Mouse (Mus musculus) B cell, adult 67 days (primary cell): ENCODE results near the gene Ascl3. TPM values are rescaled to one million over a fixed set of nuclear protein-coding genes. Genes with fewer than 3 reads are reported as not detected.

ENCODE experiments used
- total RNA-seq, 2 experiments: library from RNA; stranded (reverse); gene quantifications; 4 replicates each; pipeline ENCODE4 v1.2.4; 2023

Gene Ascl3
- total RNA-seq: not detected

DNA sequence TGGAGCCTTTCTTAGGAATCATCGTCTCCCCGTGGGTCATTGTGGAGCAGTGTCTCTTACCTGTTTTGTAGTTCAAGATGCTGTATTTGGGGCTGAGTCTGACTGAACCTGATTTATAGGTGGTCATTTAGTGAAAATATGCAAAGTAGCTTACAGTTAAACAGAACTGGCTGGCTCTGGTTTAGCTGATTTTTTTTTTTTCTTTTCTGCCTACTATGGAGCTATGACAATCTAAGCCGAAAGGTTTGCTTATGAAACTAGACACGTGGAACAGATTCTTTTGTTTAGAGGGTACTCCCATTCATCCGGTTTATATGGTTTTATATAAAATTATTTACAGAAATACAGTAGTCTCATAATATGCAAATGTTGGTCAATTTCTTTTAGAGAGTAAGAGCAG, at the start of gene Ascl3:
TSS of gene Ascl3 (minus strand) at position 101 of the 400 bp plus-strand sequence.

DNA sequence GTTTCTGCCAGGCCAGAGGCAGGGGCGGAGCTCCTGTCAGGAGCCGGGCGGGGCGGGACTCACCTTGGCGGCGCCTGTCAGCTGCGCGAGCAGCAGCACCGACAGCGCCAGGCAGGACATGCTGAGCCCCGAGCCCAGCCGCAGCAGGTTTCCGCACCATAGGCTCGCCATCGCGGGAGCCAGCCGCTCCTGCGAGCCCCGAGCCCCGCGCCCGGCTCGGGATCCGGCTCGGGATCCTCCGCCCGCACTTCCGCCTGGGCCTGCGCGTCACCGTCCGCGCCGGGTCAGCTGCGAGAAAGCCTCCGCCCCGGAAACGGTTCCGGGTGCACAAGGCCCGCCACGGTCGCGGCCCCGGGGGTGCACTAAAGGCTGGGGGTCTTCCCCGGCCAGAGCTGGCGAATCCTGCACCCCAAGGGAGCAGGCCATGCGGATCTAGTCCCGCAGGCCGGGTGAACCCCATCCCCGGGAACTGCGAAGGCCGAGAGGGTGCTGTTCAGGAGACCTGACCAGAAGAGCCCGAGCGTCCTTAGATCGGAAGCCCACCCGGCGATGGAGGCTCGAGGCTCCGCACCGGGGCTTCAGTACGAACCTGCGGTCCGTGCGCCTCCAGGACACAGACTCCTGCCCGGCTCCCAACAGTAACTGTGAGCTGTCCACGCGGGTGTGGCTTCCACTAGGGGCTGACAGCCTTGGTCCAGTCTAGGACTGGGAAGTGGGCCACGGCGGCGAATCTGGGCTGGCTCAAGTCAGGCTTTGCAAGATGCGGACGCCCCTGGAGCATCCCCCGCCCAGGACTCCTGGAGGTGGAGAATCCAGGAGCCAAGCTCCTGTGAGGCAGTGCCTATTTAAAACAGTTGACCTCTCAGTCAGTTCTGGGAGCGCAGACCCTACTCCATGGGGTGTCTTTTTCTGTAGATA, 20.7 kb upstream of the Ascl3 start, which contains the start of gene Tmem9b:
TSS of gene Tmem9b (minus strand) at position 868 of the 918 bp plus-strand sequence.

DNA sequence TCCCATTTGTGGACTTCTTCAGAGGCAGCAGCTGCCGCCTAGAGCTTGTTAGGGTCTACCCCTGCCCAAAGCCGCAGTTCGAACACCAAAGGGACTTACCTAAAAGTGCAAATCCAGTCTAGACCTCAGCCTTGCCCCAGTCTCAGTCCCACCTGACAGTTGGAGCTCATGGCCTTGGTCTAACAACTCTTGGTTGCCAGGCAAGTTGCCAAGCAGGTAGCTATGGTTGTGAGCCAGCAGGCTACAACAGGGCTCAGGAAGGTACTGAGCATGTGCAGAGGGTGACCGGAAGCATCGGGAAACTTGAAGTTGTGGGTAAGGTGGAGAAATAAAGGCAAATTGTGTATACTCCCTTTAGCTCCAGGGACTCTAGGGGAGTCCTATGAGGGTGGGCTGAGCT, 7.8 kb downstream of the Ascl3 start, which contains the start of gene BC051019:
TSS of gene BC051019 (minus strand) at position 154 of the 400 bp plus-strand sequence.

DNA sequence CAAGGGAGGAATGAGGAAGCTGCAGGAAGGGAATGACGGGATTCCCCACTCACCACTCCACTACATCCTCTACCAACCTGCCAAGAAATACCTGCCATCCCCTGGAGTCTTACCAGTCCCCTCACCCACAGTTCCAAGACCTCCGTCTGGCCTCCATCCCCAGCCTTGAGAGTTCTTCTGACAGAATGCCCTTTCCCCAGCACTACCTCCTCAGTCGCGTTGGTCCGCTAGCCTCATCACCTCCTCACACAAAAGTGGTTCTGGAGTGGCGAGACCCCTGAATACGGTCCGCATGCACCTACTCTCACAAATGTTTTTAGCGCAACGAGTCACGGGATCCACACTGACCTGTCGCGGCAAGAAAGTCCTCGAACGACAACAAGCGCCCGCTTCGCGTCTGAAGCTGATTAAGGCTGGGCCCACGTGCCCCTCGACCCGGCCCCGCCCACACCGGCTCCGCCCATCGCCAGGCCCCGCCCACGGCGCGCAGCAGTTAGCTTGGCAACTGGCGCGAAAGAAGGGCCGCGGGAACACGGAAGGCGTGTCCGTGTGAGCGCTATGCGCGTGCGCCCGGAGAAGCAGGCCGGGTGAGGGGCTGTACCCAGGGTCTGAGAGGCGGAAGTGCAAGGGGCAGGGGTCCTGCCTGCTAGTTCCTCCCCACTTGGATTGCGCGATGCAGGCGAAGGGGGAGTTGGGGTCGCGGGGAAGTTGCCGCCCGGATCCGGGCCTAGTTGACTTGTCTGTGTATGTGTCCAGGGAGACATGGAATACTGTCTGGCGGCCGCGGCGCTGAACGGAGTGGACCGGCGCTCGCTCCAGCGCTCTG, 28.1 kb downstream of the Ascl3 start, which contains the start of the genes St5 and Akip1:
TSS of gene St5 (minus strand) at position 416 of the 826 bp plus-strand sequence.
TSS of gene Akip1 (plus strand) at position 501 of the 826 bp plus-strand sequence.

Other genes starting within 250 kb of the Ascl3 start
- under 1 TPM; 0.36 to 0.46 TPM for gene Trim66, start 223.6 kb downstream of the Ascl3 start, total RNA-seq
- 100 to 1,000 TPM; 513 to 551 TPM for gene Rpl27a, start 212.6 kb downstream of the Ascl3 start, total RNA-seq
- under 1 TPM in 1 of 2 experiments, not detected in 1; 0.12 TPM for gene St5, start 28.1 kb downstream of the Ascl3 start, total RNA-seq
- 10 to 100 TPM; 11.1 to 14.6 TPM for gene Akip1, start 28.0 kb downstream of the Ascl3 start, total RNA-seq
- not detected for gene BC051019, start 7.9 kb downstream of the Ascl3 start, total RNA-seq
- 10 to 100 TPM; 27.8 to 28.2 TPM for gene Tmem9b, start 21.1 kb upstream of the Ascl3 start, total RNA-seq
- not detected for gene Nrip3, start 50.3 kb upstream of the Ascl3 start, total RNA-seq
- not detected for gene Scube2, start 134.0 kb upstream of the Ascl3 start, total RNA-seq
- 100 to 1,000 TPM in 1 of 2 experiments, 10 to 100 TPM in 1; 97.8 to 136 TPM for gene Dennd5a, start 228.7 kb upstream of the Ascl3 start, total RNA-seq